Mouse (Mus musculus) bone marrow, adult 2 months (tissue): Measurements from ENCODE around the gene Ntng2. TPM values are rescaled to one million over a fixed set of nuclear protein-coding genes. Genes with fewer than 3 reads are reported as not detected.
A peak's percentile ranks its signal among the peaks of the same experiment; 100 is the strongest.

ENCODE experiments used
- H3K27ac ChIP-seq: fragments of 200-500 bp; 2 replicates; pipeline ENCODE4 v1.5.1; 2012; ENCODE audit warnings: low read depth, mild to moderate bottlenecking, control low read depth, inconsistent platforms, low read length; ENCODE audit not compliant: control insufficient read depth, poor library complexity, insufficient read depth
- H3K4me1 ChIP-seq: fragments of 200-500 bp; 2 replicates; pipeline ENCODE4 v1.6.1; 2011; ENCODE audit warnings: low read length; ENCODE audit not compliant: control insufficient read depth, insufficient read depth
- H3K4me3 ChIP-seq: fragments of 200-500 bp; replicated peaks from 2 replicates; pipeline ENCODE3; 2011; ENCODE audit warnings: mild to moderate bottlenecking, low read depth, low read length, control low read depth; ENCODE audit not compliant: control insufficient read depth
- CTCF ChIP-seq: fragments of 200-500 bp; IDR thresholded peaks from 2 replicates; pipeline ENCODE4 v1.5.1; 2011; ENCODE audit warnings: low read length, control low read depth; ENCODE audit not compliant: control insufficient read depth, insufficient read depth
- POLR2A ChIP-seq: fragments of 200-500 bp; IDR thresholded peaks from 2 replicates; pipeline ENCODE4 v1.6.1; 2011; ENCODE audit warnings: low read depth, mild to moderate bottlenecking, control low read depth, low read length, borderline replicate concordance; ENCODE audit not compliant: control insufficient read depth
- WGBS: fragments of 180-500 bp; shearing (Covaris S2); methylation state at CpG from one replicate; pipeline ENCODE4 v1.1.7; 2018; 5-methylcytosine and 5-hydroxymethylcytosine counted together
- polyA plus RNA-seq: library from polyadenylated mRNA; stranded (reverse); fragments of >200 nt; gene quantifications from 2 replicates; pipeline ENCODE4 v1.2.4, GENCODE M21; 2011; ENCODE audit warnings: low replicate concordance; ENCODE audit not compliant: missing spikeins, insufficient read depth, insufficient read length

Gene Ntng2
- polyA plus RNA-seq, 1 experiment, result 30.8 TPM

GRCm38 (mm10) chr2:29253205-29253865 is 530 bp upstream of the Ntng2 start:
- TF ChIP-seq CTCF (no peak), POLR2A (no peak)
- Histone ChIP-seq H3K4me1 (no peaks in the 10 kb centered on the region; the same call in 1 of the 2 replicates), H3K4me3 (peak overlapping the region; percentile 66), H3K27ac (peak overlapping the region; percentile 94)
- 4% methylated on average over 22 of the region's 22 CpGs for WGBS

- peak overlapping the region; percentile 66 for H3K4me3 ChIP-seq
- WGBS, result under 1% methylated on average over 49 of the region's 49 CpGs
- TF ChIP-seq CTCF, result no peak
- 0 out of 2 replicates have a peak, but pooled peaks have one; percentile 31 for TF ChIP-seq POLR2A
- H3K27ac ChIP-seq, result peak overlapping the region; percentile 94
- no peaks in the 10 kb centered on the region; the same call in 1 of the 2 replicates for H3K4me1 ChIP-seq
Measured at GRCm38 (mm10) chr2:29252059-29252598, 676 bp downstream of the Ntng2 start.

DNA sequence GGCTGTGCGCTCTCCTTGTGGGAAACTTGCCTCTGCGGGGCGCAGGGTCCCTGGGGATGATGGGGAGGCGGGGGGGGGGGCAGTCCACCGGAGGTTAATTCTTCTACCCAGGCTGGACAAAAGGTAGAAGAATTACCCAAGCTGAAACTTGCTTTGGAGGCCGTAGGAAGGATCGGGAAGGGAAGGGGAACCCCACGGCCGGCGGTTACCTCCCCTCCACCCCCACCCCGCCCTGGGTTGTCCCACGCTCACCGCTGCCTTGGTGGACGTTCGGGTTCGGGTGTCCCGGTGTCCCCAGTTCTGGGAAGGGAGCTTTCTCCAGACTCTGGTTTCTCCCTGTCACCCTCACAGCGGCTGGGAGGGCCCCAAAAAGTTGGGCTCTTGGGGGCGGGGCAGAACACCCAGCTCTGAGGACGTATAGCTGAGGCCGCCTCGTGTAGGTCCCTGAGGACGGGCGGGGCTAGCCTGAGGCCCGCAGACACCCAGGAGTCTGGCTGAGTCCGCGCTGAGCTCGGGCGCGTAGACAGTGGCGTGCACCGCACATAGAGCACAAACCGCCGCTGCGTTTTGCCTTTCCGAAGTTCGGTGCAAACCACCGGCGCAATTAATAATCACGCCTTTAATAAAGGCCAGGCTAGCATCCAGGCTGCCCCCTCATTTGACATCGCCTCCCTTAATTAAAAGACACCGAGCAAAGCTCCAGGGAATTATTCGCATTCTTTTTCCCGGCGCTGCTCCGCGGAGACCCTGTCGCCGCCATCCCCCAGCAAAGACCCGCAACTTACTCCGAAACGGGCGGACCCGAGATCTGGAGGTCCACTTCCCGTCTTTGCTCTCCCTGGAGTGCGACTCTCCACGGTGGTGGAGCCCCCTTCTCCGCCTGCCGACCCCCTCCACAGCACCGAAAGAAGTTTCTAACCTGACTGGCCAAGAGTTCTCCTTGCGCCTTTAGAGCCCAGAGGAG is 1.4 kb downstream of the Ntng2 start:
- WGBS, result under 1% methylated on average over 61 of the region's 61 CpGs
- Histone ChIP-seq H3K4me1 (peaks cover 2% of the 10 kb centered on the region; the same call in 1 of the 2 replicates), H3K4me3 (peak overlapping the region; percentile 66), H3K27ac (peak overlapping the region; percentile 94)
- TF ChIP-seq CTCF, result no peak
- peak; percentile 43; the same call in 1 of the 2 replicates for TF ChIP-seq POLR2A

GRCm38 (mm10) chr2:29250263-29251094 is 2.3 kb downstream of the Ntng2 start:
- 9% methylated on average over 44 of the region's 44 CpGs for WGBS
- Histone ChIP-seq H3K4me1 (peaks cover 5% of the 10 kb centered on the region; the same call in 1 of the 2 replicates), H3K4me3 (peak overlapping the region; percentile 66), H3K27ac (no peak overlapping the region)
- TF ChIP-seq POLR2A (no peak), CTCF (no peak)

DNA sequence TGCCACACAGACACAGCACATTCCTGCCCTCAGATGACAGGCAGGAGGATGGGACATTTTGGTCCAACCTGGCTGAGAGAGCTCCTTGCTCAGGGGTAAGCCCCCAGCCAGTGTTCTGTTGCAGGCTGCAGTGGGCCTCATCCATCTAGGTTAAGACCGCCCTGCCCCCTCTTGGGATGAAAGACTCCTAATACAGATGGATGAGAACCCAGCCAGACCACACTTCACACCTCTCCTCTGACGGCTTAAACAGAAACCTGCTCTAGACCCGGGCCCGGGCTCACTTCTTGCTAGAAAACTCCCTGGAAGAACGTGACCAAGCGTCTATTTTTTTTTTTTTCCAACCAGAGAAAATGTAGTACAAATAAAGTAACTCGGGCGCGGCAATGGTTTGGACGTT is 3.0 kb downstream of the Ntng2 start:
- TF ChIP-seq POLR2A (no peak), CTCF (no peak)
- no peak overlapping the region for H3K4me3 ChIP-seq
- H3K4me1 ChIP-seq, result peaks cover 5% of the 10 kb centered on the region; the same call in 1 of the 2 replicates
- no peak overlapping the region for H3K27ac ChIP-seq
- 34% methylated on average over 10 of the region's 10 CpGs for WGBS

DNA sequence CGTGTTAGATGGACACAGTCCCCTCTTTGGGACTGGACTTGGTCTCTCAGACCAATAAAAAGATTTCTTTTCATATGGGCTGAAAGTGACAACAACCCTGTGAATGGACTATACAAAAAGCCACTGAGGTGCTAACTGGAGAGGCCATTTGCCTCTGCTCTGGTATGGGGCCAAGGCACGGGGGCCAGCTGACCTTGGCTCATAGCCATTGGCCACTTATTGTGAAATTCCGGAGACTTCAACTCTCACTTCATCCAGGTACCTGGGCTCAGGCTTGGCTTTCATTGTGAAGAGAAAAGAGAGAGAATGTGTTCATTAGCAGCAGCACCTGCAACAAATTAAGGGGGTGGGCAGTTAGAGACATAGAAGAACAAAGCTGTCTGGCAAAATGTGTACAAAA is 4.3 kb downstream of the Ntng2 start:
- H3K4me1 ChIP-seq, result peaks cover 5% of the 10 kb centered on the region; the same call in 1 of the 2 replicates
- no peak for TF ChIP-seq CTCF
- TF ChIP-seq POLR2A, result no peak
- no peak overlapping the region for H3K27ac ChIP-seq
- WGBS, result 61% methylated on average over 3 of the region's 3 CpGs
- H3K4me3 ChIP-seq, result no peak overlapping the region

GRCm38 (mm10) chr2:29247386-29247785 is 5.4 kb downstream of the Ntng2 start:
- peaks cover 5% of the 10 kb centered on the region; the same call in 1 of the 2 replicates for H3K4me1 ChIP-seq
- H3K4me3 ChIP-seq, result peak overlapping the region; percentile 14
- TF ChIP-seq CTCF, result no peak
- TF ChIP-seq POLR2A, result no peak
- H3K27ac ChIP-seq, result peak overlapping the region; percentile 70
- 15% methylated on average over 2 of the region's 2 CpGs for WGBS
